Mouse (Mus musculus): Measurements from ENCODE around the gene Natd1.

Natd1 gene

GRCm38 (mm10) chr11:60914491-60914890, at the start of gene Natd1:
TSS of gene Natd1 (minus strand) at chr11:60914750.
- DNase-seq (ENCODE audit: low read depth, low spot score), result no peak

- no peak for DNase-seq (ENCODE audit: low read depth, low spot score)
These were observed 48.2 kb upstream of the Natd1 start for GRCm38 (mm10) chr11:60962709-60963108.

DNA sequence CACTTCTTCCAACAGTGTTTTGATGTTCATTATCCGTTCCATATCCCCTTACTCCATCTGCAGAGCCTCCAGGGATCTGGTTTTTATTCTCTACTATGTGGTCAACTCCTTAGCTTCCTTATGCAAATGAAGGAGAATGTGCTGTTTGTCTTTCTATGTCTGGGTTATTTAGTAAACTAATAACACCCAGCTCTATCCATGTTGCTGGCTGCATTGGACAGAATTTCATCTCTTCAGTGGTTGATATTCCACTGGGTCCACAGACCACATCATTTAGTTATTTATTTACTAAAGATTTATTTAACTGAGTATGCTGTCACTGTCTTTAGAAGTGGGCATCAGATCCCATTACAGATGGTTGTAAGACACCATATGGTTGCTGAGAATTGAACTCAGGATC, 46.6 kb upstream of the Natd1 start:
- no peak for DNase-seq (ENCODE audit: low read depth, low spot score)

DNA sequence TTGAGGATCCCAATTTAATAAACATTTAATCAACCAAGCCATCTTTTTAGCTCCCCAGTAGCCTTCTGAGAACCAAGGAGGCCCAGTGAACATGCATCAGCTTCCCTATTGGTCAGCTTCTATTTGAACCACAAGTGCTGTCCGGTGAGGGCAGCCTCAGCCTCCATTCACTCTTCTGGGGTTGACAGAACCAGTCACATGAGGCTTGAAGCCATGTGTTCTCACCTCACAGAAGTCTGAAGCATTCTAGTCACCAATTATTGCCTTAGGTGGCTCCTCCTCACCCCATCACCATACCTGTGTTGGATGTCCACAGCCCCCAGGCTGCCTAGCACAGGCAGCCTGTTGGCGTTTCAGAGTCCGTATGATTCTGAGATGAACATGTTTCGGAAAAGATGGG, 44.4 kb upstream of the Natd1 start:
- no peak for DNase-seq (ENCODE audit: low read depth, low spot score)

- DNase-seq (ENCODE audit: low read depth, low spot score), result no peak
These were observed 41.3 kb upstream of the Natd1 start for GRCm38 (mm10) chr11:60955621-60956383.

GRCm38 (mm10) chr11:60954255-60955104, 39.9 kb upstream of the Natd1 start:
- DNase-seq (ENCODE audit: low read depth, low spot score), result no peak

DNA sequence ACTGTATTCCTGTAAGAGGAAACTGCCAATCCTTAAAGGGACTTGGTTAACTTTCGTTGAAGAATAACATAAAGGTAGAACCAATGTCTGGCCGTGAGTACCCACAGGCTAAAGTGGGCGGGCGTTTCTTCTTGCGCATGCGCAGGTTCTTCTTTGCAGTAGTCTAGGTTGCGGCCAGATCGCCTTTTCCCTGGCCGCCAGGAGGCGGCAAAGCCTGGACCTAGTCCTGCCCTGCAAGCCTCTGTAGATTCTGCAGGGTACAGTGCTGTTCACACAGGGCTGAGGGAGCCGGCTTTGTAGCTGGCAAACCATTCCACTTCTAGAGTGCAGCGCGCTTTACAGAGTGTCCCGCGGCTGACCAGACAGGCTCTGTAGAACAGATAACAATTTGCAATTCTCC, 39.3 kb upstream of the Natd1 start:
- peak; percentile 84 for DNase-seq (ENCODE audit: low read depth, low spot score)

- DNase-seq (ENCODE audit: low read depth, low spot score), result no peak
These were observed 38.4 kb upstream of the Natd1 start for GRCm38 (mm10) chr11:60952986-60953385.

DNA sequence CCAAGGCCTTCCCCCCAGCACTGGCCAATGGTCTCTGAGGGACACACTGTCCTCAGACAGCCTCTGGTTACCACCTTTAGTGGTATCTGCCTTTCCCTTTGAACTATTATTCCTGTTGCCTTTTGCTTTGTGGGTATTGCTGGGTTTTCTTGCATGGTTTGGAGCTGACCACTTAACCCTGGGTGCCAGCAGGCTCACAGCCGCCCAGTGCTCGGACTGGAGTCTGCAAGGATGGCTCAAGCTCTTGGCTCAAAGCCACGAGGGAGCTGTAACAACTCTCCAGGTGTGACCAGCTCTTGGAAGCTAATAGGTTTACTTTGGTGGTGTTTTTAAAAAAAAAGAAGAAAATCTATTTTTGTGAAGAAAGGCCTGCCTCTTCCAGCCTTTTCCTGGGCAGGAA, 37.8 kb upstream of the Natd1 start:
- DNase-seq (ENCODE audit: low read depth, low spot score), result no peak

GRCm38 (mm10) chr11:60951896-60952295, 37.3 kb upstream of the Natd1 start:
- DNase-seq (ENCODE audit: low read depth, low spot score), result no peak

DNA sequence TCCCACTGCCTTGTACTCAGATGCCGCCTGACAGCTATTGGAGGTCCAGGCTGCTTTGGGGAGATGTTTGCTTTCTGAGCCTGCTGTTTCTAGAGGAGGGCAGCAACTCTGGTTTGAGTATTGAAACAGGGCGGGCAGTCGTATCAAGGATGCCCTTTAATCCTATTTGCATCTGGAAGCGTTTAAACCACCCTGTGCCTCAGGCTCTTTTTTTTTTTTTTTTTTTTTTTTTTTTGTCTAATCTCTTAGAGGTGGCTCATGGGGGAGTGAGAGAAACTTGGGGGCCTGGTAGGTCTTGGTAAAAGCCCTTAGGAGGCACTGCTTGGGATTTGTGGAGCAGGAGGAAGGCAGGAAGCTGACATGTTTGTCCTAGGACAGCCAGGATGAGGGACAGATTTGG, 30.5 kb upstream of the Natd1 start:
- DNase-seq (ENCODE audit: low read depth, low spot score), result no peak

- DNase-seq (ENCODE audit: low read depth, low spot score), result no peak
These were observed 27.9 kb upstream of the Natd1 start for GRCm38 (mm10) chr11:60942263-60943015.

GRCm38 (mm10) chr11:60941370-60941769, 26.8 kb upstream of the Natd1 start:
- no peak for DNase-seq (ENCODE audit: low read depth, low spot score)

- DNase-seq (ENCODE audit: low read depth, low spot score), result no peak
These were observed 26.0 kb upstream of the Natd1 start for GRCm38 (mm10) chr11:60940501-60940900.

DNA sequence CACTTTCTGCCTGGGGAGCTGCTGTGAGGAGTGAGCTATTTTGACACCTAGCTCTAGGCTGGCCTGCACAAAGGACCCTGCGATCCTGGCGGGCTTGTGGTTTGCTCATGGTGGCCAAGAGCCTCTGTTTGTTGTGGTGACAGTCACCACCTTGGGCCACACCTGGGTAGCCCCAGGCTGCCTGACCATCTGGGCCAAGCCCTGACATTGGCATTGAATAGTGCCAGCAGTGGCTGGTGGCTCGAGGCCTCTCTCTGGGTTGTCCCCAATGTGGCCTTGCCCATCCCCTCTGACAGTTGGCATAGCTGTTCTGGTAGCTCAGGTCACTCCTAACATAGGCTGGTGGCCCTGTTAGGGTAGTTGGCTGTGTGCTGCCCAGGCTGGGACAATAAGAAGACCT, 24.9 kb upstream of the Natd1 start:
- DNase-seq (ENCODE audit: low read depth, low spot score), result no peak

GRCm38 (mm10) chr11:60937611-60938010, 23.1 kb upstream of the Natd1 start:
- no peak for DNase-seq (ENCODE audit: low read depth, low spot score)

GRCm38 (mm10) chr11:60935975-60936373, 21.4 kb upstream of the Natd1 start:
- DNase-seq (ENCODE audit: low read depth, low spot score), result no peak

GRCm38 (mm10) chr11:60935326-60935974, 20.9 kb upstream of the Natd1 start:
- no peak for DNase-seq (ENCODE audit: low read depth, low spot score)

GRCm38 (mm10) chr11:60934795-60935194, 20.2 kb upstream of the Natd1 start:
- DNase-seq (ENCODE audit: low read depth, low spot score), result no peak

DNA sequence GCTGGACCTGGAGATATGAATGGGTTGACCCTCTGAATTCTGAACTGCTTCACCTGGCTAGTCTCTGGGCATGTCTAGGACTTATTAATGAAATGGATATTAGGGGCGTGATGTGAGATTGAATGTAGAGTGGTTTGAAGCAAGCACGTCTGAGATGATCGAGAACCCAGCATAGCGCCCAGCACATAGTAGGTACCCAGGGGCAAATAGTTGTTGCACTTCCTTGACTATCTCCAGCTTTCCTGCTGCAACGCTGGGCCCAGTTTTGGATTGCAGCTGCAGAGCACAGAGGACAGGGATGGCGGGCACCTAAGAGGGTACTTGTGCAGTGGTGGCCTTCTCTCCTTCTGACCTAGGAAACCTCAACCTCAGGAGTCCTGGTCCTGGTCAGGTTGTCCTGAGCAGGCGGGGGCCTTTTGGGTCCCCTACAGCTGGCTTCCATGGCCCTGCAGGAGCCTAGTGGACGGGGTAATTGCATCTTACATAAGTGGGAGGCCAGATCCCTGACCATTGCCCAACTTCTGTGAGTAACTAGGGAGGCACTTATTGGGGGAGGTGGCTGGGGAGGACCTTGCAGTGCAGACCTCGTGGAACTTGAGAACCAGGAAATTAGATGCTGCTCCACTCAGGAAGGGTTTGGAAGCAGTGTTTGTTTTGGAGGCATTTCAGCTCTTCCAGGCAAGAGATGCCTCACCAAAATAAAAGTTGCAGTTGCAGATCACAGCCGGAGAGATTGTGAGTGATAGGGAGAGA, 18.8 kb upstream of the Natd1 start:
- no peak for DNase-seq (ENCODE audit: low read depth, low spot score)

- DNase-seq (ENCODE audit: low read depth, low spot score), result no peak
These were observed 18.0 kb upstream of the Natd1 start for GRCm38 (mm10) chr11:60932503-60933020.

Data from embryo, embryonic 11.5 days (tissue).